Mouse (Mus musculus) adrenal gland, postnatal 4 days (tissue): ENCODE measurements around the gene Fermt2. TPM values are rescaled to one million over a fixed set of nuclear protein-coding genes. Genes with fewer than 3 reads are reported as not detected.

Experiments used
- DNase-seq, 2 experiments: peaks; one replicate each; pipeline ENCODE4 v3.0.0; 2021 to 2022; ENCODE audit warnings: low spot score in 2 of 2, mixed read lengths in 2 of 2
- long read RNA-seq, 2 experiments: library from polyadenylated mRNA; stranded (forward); transcript quantifications; one replicate each; pipeline ENCODE4 v2.0.0; 2021
- total RNA-seq, 2 experiments: library from RNA; stranded (reverse); gene quantifications; 2 replicates each; pipeline ENCODE4 v1.2.3; 2021

Fermt2 gene
- 100 to 1,000 TPM; 132 to 136 TPM for total RNA-seq
- long read RNA-seq, experiment 1, transcript Fermt2-201 (15 exons, 3,293 nt) = major isoform, 37 of 48 reads
- long read RNA-seq, experiment 1, partial matches to known transcripts = 9 of 48 reads
- long read RNA-seq, experiment 1, other reads (novel, unspliced or antisense) = 2 of 48 reads
- long read RNA-seq, experiment 2, transcript Fermt2-201 (15 exons, 3,293 nt) = major isoform, 47 of 100 reads
- long read RNA-seq, experiment 2, partial matches to known transcripts = 41 of 100 reads
- long read RNA-seq, experiment 2, other reads (novel, unspliced or antisense) = 12 of 100 reads

DNA sequence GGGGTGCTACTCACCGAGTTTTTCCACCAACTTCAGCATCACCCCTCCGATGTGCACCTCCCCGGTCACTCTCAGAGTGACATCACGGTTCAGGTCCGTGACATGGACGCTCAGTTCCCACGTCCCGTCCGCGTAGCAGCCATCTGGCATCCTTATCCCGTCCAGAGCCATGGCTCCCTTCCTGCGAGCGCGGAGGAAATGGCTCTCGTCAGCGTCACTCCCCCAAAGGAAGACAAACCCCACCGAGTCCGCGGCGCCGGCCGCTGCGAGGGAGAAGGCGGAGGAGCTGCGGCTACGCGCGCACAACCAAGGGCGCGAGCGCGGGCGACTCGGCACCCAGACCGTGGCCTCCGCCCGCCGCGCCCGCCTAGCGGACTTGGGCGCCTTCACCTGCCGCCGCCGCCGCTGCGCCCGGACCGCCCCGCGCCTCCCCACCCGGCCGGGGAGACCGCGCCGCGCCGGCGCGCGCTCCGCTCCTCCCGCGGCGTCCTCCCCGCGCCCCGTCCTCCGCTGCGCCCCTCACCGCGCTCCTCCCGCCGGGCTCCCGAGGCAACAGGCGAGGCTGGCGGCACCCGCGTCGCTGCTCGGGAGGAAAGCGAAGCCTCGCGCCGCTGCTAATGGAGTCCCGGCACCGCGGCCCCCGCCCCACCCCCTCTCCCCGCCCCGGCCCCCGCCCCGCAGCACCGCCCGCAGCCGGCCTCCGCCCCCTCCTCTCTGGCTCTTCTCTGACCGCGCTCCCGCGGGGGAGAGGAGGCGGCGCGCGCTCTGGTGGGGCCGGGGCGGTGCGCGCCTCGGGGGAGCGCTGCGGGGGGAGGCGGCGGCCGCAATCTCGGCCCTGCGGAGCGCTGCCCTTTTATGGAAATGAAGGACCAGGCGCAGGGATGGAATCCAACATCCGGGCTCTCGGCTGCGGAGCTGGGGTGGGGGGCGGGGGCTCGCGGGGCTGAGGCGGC lies at the start of gene Fermt2:
Gene Fermt2, minus strand, starts transcription at position 708 of the 953 bp plus-strand sequence.
- peak; percentile 65 to 70 for DNase-seq

DNA sequence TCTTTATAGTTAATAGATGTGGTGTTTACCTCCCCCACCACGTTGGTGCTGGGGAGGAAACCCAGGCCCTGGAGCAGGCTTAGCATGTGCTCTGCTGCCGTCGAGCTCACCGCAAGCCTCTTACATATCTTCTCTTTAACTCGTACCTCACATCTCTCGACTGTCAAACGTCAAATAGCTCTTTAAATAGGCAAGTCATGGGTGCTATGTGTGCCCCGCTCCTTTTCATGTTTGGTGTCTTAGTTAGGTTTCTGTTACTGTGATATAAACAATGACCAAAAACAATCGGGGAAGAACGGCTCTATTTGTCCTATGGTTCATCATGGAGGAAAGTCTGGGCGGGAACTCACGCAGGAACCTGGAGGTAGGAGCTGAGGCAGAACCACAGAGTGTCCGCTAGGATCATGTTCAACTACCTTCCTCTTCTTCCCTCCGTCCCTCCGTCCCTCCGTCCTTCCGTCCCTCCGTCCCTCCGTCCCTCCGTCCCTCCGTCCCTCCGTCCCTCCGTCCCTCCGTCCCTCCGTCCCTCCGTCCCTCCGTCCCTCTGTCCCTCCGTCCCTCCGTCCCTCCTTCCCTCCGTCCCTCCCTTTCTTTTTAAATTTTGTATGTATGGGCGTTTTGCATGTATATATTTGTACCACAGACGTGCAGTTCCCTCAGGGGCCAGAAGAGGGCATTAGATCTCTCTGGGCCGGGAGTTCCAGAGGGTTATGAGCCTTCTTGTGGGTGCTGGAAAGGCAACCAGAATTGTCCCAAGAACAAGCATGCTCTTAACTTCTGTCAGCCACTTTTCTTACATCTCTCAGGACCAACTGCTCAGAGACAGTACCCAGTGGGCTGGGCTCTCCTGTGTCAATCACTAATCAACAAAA lies 36.4 kb upstream of the Fermt2 start:
- DNase-seq = peak; percentile 25 to 51

DNA sequence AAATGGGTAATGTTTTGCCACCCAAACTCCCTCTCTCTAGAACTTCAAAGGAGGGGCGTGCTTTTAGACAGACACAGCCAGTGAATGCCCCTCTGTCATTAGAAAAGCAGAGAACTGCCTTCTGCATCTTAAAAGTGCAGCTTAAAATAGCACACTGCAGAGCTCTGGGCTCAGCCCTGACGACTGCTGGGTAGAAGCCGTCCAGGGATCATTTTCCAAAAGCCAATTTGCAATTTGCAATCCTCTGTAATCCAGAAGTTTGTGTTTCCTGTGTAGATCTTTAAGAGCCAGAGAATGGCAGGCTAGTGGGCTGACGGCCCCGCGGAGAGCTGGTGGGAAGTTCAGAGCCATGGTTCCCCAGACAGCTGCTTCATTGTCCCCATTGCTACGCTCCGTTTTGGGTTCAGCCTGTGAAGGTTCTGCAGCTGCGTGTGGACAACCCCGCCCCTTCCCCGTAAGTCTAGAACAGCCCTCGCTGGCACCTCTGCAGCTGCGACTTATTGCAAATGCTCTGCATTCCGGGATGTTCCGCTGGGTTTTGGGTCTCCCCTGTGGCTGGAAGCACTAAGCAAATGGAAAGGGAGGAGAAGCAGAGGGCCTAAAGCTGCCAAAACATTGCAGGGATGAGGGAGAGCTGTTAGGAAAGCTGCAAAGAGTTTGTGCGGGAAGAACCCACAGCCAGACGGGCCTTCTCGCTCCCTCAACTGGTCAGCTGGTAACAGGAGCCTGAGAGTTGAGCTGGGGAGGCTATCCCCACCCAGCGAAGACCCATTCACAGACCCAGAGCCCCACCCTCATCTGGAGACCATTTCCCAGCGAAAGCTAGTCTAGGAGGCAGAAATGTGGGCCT lies 35.5 kb upstream of the Fermt2 start:
- no peak for DNase-seq

DNA sequence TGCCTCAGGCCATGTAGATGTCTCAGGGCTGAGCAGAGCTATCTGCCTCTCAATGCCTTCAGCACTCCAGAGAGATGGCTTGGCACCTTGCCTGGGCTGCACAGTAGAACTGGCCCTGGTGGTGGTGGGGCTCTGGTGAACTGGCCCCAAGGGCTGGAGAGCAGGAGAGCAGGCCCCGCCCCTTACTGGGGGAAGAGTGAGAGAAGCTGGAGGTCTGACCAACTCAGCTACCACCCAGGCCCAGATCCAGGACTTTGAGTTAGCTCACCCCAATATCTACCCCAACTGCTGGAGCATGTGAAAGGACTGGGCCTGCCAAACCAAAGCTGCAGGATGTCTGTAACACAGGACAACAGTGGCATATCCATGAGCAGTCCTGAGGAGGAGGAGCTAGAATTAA lies 33.7 kb upstream of the Fermt2 start:
- no peak for DNase-seq

DNA sequence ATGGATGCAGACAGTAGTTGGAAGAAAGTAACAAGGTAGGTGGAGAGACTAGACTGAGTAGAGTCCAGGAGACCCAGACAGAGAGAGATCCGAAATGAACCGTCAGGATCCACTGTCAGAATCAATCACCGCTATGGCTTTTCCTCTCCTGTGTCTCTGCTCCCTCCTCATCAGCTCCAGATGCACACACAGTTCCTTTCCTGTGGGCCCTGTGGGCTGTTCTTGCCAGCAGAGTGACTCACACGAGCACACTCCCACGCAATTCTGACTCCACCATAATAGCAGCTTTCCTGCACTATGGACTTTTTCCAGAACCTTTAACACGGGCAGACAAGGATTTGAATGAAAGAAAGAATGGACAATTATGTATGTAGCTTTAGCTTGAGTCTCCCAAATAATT lies 31.8 kb upstream of the Fermt2 start:
- no peak for DNase-seq

DNA sequence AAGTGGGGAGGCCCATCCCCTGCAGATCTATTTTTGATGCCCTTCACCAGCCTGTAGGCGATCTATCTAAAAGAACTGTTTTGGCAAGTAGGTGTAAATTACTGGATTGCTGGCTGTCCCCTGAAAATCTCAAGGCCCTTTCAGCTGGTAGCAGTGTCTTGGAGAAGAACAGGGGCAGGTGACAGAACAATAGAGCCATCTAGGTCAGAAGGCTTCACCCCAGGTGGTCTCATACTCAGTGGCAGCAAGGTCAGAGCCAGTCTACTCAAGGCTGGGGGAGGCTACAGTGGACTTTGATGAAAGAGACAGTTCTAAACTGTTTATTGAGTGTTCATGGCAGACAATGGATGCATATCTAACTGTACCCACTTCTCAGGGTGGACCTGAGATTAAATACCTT lies 29.1 kb upstream of the Fermt2 start:
- DNase-seq = no peak

DNA sequence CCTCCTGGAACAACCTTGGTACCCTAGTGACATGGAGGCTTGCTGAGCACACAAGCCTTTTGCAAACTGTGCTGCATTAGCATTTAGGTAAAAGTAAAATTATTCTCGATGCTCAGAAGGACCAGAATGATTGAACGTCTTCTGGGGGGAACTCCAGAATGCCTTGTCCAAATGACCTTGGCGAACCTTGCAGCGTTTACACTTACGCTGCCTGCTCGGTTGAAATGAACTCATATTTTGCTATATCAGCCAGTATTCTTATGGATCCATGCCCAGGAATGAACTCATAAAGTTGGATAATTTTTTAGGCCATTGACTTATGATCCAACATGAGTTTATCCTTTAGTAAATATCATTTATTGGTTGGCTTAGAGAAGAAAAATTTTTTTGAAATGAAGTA lies 24.4 kb upstream of the Fermt2 start:
- DNase-seq = no peak

DNA sequence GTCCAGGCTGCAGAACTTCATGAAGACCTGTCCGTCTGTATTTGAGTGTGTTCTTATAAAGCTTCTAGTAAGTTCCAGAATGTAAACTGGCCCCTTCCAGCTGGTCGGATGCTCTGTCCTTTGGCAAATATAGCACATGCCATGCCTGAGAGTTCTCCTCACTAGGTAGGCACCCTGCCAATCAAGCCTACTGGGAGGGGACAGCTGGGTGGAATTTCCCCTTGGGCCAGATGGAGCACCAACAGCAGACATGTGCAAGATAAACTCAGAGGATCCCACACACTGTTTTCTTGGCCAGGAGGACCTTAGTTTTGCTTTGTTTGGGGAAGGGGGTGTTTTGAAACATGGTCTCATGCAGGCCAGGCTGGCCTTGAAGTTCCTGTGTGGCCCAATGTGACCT lies 23.9 kb upstream of the Fermt2 start:
- DNase-seq = no peak

DNA sequence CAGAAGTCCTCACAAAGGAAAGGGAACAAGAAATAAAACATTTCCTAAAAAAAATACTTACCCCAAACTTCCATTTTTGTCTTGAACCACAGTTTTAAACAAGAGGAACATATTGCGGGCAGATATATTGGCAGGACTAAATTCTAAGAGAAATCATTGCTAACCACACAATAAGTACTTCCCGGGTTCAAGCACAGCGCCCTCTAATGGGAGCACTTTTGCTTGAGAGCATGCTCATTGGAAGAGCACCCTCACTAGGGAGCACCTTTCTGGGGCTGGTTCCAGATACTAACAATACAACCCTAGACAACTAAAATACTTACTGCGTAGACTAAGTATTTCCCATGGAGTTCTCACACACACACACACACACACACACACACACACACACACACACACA lies 22.5 kb upstream of the Fermt2 start:
- DNase-seq = no peak

DNA sequence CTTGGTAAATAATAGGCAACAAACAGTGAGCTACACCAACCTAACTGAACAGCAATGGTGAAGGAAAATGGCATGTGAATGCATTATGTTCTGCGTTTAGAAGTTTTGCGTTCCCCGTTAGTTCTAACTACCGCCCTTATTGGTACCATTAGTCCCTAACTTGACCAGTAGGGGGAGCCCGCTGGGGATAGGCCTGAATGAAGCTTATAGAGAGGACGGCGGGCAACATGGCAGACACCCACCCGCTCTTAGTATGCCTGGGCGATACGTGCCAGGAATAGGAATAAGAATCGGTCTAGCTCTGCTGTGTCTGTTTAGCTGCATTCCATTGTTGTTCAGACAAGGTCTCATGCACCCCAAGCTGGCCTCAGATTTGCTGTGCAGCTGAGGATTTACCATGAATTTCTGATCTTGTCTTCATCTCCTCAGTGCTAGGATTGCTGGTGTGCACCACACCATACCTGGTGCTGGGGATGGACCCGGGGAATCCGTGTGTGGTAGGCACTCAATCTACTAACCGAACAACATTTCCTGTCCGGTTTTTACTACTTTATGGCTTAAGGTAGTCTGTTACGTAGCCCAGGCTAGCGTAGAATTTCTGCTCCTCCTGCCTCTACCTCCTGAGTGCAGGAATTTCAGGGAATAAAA lies 21.3 kb upstream of the Fermt2 start:
- peak in 1 of 2 experiments; percentile 7 for DNase-seq

DNA sequence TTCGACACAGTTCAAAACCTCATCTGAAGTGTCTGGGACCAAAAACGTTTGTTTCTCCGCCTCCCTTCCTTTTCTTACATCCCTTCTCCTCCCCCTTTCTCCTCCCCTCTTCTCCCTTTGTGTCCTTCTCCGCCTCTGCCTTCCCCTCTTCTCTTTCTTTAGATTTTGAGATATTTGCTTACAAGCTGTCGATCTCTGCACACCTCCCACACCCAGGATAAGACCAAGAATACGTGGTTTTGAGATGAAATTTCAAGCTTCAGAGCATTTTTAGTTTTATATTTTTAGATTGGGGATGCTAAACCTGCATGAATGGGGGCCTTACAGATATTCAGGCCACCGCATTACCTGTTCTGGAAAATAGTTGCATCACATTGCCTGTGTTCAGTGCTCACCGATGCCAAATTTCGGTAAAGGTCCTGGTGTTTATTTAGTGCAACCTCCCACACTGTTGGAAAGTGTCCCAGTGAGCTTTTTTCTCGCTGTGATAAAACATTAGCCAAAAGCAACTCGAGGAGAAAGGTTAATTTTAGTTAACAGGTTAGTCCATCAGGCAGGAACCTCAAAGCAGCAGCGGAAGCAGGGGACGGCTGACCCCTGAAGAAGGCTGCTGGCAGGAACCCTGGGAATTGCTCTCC lies 20.2 kb upstream of the Fermt2 start:
- no peak for DNase-seq

DNA sequence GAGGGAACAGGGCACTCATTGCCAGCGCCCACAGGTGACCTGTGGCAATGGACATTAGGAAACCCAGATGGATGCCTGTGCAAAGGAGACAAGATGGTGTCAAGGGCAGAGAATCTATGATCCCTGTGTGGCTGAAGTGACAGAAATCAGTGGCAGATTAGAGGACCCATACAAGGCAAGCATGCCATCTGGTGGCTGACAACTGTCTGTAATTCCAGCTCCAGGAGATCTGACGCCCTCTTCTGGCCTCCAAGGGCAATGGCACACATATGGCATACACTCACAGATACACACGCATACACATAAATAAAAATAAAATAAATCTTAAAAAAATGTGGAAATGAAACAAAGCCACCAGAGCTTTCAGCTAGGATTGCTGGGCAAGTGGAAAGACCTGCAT lies 18.2 kb upstream of the Fermt2 start:
- DNase-seq = no peak

DNA sequence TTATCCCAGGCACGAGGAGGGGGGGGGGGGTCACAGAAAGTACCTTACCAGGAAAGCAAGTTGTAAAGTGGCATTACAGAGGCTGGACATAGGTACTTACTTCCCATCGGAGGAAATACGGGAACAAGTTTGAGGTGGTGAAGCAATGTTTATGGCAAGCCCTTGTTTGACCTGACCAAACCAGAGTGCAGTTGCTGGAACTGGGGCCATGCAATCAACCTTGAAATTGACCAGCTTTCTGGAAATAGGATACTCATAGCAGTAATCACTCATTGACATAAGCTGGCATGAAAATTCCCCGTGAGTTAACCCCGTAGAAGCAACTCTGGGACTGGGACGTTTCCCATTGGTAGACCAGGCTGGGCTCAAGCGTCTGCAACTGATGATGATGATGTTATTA lies 15.0 kb upstream of the Fermt2 start:
- no peak for DNase-seq

DNA sequence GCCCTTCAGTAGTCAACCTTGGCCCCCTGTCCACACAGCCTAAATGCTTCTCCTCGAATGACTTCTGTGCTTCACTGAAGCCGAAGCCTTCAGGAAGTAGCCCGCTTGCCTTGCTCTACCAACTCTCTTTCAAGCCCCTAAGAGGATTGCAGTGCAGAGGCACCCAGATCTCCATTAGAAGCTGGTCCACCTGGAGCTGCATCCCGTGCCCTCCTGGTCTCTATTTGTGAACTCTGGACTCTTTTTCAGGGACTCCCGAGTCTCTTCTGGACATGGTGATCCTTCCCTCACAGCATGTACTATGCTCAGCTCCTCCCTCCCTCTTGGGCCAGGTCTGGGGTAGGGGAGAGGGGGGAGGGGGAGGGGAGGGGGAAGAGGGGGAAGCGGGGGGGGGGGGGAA lies 14.1 kb upstream of the Fermt2 start:
- DNase-seq = no peak

DNA sequence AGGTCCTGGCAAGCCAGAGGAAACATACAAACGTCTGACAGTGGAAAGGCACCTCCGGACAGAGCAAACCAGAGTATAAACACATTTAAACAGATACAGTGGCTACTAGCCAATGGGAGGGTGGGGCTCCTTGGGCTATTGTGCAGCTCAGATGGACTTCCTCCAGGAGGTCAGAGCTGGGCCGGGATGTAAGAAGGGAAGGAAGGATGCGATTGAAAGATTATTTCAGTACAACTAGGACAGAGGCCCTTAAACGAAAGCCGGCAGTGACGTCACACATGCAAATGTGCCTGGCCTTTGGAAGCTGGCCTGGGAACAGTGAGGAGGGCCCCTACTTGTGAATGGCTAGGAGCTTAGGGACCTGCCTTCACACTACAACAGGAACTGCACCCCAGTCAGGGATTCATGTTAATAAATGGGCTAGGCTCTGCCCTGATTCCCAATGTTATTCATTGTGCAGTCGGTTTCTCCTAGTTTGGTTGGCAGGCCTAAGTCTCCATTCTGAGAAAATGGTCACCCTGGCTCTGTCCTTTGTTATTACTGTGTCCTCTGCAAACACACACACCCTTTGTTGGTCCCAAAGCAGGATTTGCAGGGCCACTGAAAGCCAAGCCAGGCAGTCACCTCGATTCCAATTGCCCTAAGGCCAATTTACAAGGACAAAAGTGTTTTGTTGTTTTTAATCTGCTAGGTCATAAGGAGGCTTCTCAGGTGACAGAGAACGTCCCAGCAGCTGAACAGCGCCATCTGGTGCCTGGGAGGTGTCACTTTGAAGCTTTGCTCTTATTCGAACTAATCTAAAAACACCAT lies 9.9 kb upstream of the Fermt2 start:
- peak; percentile 38 to 56 for DNase-seq

DNA sequence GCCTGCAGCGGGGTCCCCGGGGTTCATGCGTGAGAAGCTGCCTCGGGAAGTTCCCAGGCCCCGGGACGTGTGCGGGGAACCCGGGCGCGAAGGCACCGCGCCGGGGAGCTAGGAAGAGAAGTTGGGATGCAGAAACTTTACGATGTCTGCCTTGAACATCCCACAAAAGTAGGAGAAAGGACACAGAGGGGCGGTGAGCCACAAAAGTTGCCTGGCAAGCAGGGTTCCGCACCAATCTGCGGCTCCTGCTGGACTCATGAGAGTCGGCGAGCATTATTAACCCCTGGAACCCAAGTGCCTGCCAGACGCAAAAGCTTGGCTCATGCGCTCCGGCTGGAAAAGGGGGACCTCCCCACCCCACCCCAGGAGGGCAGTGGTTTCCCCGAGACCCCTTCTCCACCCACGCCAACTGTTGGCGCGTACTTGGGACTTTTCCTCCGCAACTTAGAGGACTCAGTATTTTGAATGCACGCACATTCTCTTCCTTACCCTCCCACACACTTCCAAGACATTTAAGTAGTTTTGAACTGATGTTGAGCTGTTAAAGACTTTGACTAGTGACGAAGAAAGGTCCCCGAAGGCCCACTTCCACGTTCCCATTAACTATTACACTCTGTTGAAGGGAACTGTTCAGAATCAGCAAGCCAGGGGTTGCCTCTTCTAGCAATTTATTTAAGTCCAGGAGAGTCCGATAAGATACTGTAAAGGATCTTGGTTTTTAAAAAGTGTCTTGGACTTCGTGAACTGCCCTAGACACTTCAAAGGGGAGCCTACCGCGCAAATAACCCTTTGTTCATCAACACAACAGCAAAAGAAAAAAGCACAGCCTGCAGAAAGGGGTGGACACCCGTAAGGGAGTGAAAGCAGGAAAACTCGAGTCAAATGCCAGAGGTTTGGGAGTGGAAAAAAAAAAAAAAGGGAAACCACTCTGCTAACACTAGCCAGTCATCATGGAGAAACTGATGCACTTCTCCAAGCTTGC lies 737 bp upstream of the Fermt2 start:
- peak in 1 of 2 experiments; percentile 19 for DNase-seq

DNA sequence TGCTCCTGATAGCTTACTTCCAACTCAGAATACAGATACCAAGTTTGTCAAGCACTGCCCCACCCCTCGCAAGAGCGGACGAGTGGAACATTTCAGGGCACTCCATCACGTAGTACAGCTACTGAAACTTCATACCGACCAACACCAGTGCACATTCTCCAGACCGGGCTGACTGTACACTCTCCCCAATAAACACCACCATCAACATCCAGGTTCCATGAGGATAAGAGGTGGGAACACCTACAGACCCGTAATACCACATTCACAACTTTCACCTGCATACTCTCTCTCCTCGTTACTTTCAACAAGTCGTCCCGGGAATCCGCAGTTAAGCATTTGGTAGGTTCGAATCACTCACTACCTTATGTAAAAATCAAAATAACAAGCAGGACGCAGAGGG lies 1.1 kb downstream of the Fermt2 start:
- no peak for DNase-seq
